Mouse (Mus musculus) telencephalon, adult 2 months (tissue): ENCODE measurements around the gene Adipoq.

Experiments used
- DNase-seq: peaks from one replicate; pipeline ENCODE4 v3.0.0-alpha.2; 2011; ENCODE audit warnings: low read depth, low spot score

Gene Adipoq

DNA sequence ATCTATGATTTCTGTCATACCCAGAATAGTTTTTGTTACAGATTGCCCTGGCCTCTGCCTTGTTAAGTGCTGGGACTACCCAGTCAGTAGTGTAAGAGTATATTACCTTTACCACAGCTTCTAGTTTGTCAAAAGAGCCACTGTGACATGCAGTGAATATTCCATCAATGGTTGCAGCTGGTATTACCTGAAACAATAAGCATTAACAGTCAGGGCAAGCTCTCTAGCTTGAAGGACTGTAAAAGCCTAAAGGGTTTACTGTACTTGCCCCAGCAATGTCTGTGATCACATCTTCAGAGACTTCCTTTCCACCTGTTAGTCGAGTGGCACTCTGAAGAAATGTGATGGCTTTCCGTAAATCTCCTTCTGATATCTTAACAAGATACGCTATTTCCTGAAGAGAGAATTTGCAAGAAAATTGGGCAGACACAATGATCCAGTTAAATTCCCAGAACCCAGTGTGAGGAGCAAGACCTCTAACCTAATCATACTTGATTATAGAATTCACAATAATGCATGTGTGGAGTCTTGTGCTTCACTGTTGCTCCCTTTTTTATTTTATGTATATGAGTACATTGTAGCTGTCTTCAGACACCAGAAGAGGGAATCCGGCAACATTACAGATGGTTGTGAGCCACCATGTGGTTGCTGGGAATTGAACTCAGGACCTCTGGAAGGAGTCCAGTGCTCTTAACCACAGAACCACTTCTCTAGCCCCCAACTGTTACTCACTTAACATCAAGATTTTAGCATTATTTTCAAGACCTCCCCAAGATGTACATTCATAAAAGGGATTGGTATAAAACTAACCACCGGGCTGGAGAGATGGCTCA, 31.8 kb upstream of the Adipoq start:
- no peak for DNase-seq

DNA sequence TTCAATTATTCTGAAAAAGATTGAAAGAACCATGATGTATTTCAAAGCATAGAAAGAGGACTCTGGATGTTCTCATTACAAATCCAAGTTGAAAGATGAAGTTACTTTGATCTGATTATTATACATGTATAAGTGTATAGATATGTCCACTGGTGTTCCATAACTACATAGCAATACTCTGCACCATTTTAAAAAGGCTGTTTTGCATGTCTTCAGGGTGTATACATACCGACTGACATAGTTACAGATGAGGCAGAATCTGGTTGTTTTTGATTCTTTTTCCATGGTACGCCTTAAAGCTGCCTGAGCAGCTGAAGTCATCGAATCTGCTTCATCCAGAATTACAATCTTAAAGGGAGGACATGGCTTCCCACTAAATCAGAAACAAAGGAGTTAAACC, 30.9 kb upstream of the Adipoq start:
- DNase-seq: no peak

DNA sequence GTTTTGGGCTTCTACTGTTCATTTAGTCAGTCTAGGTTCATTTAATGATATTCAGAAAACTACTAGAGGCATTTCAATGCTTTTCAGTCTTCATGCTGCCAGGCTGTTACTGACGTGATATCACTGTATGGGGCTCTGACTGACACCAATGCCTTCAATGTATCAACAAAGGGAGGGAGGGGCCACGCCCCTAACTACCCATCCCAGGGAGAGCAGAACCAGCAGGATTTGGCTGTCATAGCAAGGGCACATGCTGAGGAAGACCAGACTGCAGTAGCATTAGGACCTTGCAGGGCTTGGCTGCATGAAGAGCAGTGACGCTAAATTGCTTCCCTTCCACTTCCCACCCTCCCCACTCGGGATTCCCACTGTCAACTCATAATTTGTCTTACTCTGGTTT, 29.2 kb upstream of the Adipoq start:
- no peak for DNase-seq

DNA sequence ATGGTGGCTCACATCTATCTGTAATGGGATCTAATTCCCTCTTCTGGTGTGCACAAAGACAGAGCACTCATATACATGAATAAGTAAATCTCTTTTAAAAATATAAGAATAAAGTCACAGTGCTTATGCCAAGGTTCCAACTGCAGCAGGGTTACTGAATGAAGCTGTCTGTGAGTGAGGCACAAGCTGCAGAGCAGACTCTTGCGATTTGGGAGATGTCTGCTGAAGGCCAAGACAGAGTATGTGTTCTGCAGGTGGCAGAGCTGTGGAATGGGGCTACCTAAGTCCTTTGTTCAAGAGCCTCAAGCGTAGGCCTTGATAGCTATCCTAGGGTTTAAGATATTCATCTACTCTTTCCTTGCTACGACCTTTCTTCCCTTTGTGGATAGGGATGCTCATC, 23.9 kb upstream of the Adipoq start:
- no peak for DNase-seq

DNA sequence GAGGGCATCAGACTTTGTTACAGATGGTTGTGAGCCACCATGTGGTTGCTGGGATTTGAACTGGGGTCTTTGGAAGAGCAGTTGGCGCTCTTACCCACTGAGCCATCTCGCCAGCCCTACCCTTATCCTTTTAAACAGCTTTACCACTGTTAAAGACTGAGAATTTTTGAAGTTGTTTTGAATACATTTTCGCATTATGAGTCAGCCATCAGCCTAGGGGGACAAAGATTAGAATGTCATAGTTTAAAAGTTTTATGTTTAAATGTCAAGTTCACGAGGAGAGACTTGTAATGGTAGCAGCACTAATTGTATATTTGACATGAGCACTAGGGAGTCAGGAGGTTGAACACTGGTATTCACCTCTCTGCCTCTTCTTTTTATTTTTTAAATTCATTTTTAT, 23.2 kb upstream of the Adipoq start:
- no peak for DNase-seq

DNA sequence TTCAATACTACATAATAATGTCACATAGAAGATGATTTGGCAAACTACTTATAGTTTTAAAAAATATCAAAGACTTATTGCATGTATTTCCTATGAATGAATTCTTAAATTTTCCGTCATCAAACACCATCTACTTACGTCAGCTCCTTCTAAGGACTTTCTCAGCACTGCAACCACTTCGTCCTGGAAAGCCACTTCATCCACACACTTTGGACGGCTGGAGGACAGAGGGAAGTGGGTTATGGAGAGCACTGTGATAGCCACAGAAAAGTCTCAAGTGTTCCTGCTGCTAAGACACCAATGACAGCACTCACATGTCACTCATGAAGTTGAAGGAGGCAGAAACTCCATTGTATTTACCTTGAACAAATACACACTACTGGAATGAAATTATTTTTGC, 21.9 kb upstream of the Adipoq start:
- no peak for DNase-seq

DNA sequence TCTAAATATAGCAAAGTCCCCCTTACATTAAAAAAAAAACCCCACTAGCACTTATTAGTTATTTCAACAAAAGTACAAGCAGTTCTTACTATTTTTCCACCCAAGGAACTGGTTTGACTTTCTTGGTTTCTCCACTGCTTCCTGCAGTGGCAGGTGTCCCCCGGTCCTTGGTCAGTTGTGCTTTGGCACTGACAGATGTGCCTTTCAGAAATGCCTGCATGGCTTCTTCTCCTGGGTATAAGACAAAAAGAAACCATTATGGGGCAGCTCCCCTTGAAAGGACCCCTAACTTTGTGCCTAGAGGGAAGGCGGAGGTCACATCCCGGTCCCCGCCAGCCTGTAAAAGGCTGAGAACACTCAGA, 19.0 kb upstream of the Adipoq start:
- DNase-seq: no peak

DNA sequence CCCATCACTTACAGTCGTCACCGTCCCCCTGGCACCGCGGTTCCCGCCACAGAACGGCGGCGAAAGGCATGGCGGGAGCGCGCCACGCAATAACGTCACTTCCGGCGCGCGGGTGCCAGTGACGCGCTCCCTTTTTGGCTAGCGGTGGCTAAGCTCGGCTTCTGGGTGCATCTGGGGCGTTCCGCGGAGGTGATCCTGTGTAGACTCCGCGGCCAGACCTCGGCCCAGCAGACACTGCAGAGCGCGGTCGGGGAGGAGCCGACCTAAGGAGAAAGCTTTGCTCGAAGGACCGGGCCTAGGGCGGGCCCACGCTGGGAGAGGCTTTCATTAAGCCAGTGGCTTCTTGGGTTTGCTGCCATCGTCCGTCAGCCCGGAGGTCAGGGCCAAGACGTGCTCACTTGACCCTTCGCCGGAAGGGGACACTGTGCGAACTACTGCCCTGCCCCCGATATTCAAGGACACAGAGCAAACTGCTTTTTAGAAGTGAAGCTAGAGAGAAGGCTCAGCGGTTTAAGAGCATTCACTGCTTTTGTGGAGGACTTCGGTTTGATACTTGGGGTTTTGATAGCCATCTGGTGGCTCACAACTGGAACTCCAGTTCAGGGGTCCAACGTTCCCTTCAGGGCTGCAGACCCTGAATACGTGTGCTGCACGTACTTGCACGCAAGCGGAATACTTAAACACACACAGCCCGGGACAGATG, 18.5 kb upstream of the Adipoq start, which contains the start of gene Rfc4:
TSS of gene Rfc4 (minus strand) at position 65 of the 703 bp plus-strand sequence.
- DNase-seq: peak; percentile 78

DNA sequence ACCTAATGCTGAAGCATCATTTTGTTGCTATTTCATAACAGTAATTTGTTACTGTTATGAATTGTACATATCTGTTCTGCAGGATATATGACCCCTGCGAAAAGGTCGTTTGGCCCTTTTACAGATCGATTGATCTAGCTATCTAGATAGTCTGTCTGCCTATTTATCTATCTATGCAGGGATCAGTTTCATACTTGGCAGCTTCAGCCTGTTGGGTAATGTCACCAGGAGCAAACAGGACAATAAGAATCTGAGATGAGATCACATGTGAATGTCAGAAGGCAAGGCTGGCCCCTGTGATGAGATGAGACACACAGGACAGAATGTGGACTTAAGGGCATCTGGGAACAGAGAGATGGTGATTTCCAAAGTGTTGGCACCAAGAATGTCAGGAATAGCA, 16.0 kb upstream of the Adipoq start:
- DNase-seq: no peak

DNA sequence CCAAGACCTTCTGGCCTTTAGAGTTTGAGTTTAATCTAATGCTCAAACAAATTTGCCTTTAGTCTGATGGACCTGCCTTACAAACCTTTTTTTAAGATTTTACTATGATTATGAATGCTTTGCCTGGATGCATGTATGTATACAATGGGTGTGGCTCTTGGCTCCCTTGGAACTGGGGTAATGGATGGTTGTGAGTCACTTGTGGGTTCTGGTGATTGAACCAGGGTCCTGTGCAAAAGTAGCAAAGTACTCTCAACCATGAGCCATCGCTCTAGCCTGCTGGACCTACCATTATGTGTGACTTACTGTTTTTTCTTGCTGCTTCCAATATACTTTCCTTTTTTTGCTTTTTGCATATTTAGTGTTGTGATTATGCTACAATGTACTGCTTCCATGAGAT, 14.0 kb upstream of the Adipoq start:
- DNase-seq: no peak

DNA sequence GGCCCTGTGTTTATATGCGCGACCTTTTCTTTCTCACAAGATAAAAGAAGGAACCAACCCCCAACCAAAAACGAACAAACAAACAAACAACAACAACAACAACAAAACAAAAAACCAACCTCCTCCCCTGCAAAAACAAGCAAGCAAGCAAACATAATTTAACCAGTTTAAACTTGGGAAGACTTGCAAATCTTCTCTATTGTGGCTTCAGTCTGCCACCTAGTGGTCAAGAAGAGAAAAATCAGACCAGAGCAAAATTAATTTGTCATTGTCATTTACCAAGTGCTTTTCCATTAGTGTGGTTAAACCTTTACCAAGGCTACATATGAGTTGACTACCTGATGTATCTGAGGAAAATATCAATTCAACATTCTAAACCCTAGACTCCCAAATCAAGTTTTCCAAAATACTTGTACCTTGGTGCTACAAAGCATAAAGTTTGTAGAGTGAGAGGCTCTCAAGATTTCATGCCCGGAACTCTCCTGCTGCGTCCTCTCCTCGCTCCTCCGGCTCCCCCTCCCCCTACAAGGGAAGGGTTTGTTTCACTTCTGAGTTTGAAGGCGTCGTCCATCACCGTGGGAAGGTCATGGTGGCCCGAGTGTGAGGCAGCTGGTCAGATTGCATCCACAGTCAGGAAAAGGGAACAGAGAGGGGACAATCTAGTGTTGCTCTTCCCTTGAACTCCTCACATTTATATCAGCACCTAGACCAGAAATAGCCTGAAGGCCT, 10.8 kb upstream of the Adipoq start:
- peak; percentile 21 for DNase-seq

DNA sequence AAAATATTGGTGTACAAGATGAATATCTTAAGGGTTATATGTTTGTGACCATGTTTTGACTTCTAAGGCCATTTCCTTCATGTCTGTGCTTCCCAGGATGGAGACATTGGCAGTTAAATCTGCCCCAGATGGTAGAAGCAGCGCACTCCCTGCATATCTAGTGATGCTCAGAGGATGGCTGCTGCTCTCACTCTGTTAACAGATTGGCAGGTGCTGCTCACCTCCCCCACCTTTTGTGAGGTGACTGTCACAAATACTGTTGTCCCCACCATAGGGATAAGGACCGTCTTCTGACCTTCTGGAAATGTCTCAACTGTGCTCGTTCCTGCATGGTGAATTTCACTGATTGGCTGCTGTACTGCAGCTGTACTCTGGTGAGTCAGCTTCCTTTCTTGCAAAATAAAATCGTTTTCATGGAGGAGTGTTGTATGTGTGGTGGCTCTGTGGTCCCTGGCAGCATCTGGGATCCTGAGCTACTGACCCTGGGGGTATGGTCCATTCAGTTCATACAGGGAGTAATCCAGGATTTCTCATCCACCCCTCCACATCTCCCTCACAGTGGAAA, 9.8 kb upstream of the Adipoq start:
- no peak for DNase-seq

DNA sequence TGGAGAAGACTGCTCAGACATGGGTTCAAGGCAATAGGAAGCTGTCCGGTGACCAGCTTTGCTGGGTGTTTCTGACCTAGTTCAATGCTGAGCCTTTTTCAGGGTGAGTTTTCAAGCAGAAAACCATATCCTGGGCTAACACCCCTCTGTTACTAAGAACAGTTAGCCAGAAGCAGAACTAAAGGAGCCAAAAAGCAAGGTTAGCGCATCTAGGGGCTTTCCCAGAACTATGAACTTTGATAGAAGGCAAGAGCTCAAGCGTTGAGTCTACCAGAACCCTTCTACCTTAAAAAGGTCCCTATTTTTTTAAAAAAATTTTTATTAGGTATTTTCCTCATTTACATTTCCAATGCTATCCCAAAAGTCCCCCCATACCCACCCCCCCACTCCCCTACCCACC, 5.4 kb upstream of the Adipoq start:
- no peak for DNase-seq

DNA sequence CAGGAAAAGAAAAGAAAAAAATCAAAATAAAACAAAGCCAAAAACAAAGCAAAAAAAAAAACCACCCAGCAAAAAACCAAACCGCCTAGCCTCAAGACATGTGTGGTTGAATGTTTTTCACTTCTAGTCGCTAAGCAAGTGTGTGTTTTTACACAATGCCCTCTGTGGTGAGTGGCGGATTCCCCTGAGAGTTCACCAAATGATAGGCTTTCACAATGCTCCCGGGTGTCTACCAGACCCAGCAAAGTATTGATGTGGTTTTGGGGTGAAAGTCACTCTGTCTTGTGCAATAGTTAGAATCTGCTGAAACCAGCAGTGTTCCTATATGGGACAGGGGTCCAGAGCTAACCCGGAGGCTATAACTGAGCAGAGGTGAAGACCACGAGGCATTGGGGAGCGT, 2.0 kb upstream of the Adipoq start:
- DNase-seq: no peak

DNA sequence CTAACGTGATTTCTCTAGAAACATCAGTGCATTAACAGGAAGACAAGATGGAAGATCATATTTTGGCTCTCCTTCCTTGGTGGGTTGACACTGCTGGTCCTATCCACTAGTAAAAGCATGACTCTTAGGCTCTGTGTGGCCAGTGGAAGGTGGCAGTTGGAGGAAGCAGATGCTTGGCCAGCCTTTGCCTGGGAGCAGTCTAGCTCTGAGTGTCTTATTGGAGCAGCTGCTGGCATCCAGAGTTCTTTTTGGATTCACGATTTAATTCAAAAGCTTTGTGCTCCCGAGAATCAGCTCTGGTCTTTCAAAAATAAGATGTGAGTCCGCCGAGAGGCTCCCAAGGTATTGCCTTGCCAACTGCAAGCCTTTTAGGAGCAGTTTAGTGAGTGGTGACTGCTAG, 1.1 kb upstream of the Adipoq start:
- DNase-seq: no peak

DNA sequence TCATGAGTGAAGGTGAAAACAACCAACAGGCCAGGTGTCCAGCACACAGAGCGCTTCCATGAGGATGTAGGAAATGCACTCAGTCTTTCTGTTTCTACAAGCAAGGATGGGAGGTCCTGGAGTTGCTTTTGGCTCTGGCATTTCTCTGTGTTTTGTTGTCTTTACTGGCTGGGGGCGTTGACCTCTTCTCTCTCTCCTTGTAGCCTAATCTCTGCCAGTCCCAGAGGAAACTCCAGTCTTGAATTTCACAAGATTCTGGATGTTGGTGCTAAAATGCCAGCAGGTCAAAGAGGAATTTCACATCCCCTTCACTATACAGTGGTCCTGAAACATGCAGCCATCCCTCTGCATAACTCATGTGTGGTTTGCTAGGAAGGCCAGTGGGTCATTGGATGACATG, 2.6 kb downstream of the Adipoq start:
- DNase-seq: no peak

DNA sequence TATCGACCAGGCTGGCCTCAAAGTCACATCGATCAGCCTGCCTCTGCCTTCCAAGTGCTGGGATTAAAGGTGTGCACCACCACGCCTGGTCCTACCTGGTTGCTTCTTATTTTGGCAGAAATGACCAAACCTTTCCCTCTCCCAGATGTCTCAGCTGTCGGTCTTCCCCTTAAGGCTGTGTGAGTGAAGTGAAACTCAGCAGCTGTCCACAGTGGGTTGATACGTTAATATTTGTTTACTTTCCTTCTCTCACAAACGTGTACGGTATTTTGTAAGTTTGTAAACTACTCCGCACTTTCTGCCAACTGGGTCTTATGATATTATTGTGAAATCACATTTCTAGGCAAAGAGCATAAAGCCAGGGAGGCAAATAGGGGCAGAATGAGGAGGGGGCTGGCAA, 3.1 kb downstream of the Adipoq start:
- no peak for DNase-seq

DNA sequence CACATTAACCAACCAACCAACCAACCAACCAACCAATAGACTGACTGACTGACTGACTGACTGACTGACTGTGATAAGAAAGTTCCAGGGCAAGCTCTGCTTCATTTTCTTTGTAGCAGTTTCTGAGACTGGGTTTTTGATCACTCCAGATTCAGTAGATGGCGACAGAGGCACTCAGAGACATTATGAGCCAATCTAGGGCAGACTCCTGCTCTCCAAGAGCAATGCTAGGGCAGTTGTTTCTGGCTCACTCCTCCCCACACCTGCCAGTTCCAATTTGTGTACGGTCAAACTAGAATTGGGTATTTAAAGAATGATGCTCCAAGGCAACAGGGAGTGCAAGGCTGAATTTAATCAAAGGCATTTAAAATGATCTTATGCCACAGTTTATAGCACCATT, 5.1 kb downstream of the Adipoq start:
- peak; percentile 39 for DNase-seq

DNA sequence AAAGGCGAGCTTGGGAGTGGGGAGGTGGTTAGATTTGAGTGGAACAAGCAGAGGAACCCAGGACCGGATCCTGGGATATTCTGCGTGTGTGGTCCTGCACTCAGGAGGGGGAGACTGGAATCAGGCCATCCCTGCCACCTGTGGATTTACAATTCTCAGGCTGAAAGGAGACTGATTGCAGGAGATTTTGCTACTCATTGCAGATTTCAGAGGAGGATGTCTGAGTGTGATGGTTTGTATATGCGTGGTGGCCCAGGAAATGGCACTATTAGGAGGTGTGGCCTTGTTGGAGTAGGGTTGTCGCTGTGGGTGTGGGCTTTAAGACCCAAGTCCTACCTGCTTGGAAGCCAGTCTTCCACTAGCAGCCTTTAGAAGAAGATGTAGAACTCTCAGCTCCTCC, 7.9 kb downstream of the Adipoq start:
- DNase-seq: no peak

DNA sequence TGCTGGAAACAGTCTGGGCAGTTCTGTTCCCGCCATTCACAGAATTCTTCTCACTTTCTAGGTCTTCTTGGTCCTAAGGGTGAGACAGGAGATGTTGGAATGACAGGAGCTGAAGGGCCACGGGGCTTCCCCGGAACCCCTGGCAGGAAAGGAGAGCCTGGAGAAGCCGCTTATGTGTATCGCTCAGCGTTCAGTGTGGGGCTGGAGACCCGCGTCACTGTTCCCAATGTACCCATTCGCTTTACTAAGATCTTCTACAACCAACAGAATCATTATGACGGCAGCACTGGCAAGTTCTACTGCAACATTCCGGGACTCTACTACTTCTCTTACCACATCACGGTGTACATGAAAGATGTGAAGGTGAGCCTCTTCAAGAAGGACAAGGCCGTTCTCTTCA, 10.7 kb downstream of the Adipoq start:
- DNase-seq: no peak

DNA sequence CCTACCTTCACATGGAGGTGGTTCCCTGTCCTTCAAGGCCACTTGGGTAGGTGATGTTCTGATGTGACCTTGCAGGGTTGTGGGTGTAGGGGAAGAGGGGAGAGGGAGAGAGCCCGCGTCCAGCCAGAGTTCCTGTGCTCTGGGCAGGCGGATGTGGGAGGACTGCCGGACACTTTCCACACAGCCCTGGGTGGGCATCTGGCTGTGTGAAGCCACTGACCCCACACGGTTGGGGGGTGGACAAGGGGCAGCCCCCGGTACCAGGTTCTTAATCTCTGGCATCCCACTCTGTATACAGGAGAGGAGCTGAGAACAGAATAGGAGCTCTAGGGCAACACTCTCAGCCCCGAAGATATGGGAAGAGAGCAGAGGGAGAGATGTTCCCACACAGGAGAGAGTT, 12.0 kb downstream of the Adipoq start:
- no peak for DNase-seq

DNA sequence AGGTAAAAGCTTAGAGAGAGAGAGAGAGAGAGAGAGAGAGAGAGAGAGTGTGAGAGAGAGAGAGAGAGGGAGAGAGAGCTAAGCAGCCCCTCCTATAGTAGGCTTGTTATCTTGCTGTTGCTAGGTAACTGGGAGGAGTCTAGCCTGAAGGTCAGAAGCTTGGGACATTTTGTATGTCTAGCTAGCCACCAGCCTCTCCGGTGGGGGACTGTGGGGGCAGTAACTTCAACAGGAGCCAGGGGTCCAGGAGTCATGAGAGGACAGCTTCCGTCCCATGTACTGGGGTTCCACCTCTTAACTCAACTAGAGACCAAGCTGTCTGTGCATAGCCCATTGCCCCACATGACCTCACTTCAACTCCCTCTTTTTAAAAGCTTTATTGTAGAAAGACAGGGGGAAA, 12.6 kb downstream of the Adipoq start:
- no peak for DNase-seq
